Mouse (Mus musculus): ENCODE data around the gene Foxk1.

Foxk1 gene

DNA sequence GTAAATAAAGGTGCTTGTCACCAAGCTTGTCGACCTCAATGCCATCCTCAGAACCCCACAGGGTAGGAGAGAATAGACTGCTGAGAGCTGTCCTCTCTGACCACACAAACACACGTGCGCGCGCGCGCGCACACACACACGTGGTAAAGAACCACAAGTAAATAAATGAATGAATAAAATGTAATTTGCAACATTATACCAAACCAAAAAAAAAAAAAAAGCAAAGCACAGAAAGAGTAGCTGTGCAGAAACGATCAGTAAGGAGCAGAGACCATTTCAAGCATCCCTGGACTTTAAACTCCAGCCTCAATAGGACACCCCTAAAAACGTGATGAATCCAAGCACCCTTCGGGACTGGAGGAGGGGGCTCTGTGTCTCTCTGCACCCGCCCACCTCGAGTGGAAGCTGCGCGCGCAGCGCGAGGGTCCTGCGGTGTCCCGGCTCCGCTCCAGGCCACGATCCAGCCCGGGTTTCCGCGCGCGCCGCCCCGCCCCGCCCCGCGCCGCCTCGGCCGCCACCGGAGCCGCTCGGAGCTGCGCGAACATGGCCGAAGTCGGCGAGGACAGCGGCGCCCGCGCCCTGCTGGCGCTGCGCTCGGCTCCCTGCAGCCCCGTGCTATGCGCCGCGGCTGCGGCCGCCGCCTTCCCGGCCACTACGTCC is at the start of gene Foxk1:
Gene Foxk1 (plus strand): TSS at position 517 of the 660 bp plus-strand sequence.
- DNase-seq (ENCODE audit: low read depth, low spot score), result no peak

DNA sequence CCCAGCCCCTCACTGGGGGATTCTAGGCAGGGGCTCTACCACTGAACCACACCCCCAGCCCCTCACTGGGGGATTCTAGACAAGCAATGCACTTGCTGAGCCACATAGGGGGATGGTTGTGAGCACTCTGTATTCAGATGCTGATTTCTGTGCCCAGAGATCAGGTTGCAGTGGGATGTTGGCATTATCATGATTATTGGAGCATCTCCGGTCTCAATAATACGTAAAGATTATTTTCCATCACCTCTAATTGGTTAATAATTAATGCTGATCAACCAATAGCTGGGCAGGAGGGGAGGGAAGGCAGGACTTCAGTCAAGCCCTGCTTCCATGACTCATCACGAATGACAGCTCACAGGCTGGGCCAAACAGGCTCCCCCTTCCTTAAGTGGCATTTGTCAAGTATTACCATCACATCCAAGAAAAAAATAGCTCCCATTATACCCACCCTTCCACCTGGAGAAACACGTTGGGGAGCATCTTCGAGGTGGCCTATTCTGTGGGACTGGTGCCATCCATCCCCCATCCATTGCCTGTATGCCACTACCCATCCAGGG is 48.9 kb upstream of the Foxk1 start:
- DNase-seq (ENCODE audit: low read depth, low spot score), result no peak

DNA sequence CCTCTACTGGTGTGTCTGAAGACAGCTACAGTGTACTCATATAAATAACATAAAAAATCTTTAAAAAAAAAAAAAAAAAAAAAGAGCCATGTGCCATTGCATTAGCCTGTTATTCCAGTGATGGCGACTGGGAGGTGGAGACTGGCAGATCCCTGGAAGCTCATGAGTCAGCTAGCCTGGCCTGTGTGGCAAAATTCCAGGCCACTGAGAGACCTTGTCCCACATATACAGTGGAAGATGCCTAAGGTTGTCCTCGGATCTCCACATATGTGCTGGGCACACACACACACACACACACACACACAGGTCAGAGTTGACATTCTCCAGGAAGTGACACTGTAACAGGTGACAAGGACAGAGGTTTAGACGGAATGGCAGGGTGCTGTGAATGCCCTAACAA is 46.2 kb upstream of the Foxk1 start:
- DNase-seq (ENCODE audit: low read depth, low spot score), result no peak

- no peak for DNase-seq (ENCODE audit: low read depth, low spot score)
Observed at GRCm38 (mm10) chr5:142361166-142361565, 40.1 kb upstream of the Foxk1 start.

GRCm38 (mm10) chr5:142362894-142363293 is 38.4 kb upstream of the Foxk1 start:
- DNase-seq (ENCODE audit: low read depth, low spot score), result no peak

DNA sequence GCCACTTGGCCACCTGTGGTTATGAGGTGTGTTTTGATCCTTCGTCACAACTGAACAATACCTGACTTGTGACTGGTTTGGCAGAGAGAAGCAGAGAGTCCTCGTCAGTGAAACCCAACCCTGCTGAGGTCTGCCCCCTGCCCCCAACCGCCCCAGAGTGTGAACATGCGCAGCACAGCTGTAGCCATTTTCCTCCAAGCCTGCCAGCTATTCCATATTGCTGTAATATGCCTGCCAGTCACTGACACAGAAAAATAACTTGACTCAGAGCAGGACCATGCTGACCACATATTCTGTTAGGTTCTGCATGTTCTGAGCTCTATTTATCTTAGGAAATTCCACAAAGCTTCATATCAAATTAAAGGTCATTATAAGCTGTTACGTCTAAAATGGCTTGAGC is 37.2 kb upstream of the Foxk1 start:
- DNase-seq (ENCODE audit: low read depth, low spot score), result no peak

- DNase-seq (ENCODE audit: low read depth, low spot score), result peak; percentile 84
Observed at GRCm38 (mm10) chr5:142367085-142368081, 33.9 kb upstream of the Foxk1 start.

GRCm38 (mm10) chr5:142368122-142368521 is 33.2 kb upstream of the Foxk1 start:
- DNase-seq (ENCODE audit: low read depth, low spot score), result no peak

- no peak for DNase-seq (ENCODE audit: low read depth, low spot score)
Observed at GRCm38 (mm10) chr5:142370406-142371171, 30.7 kb upstream of the Foxk1 start.

GRCm38 (mm10) chr5:142371172-142372155 is 29.8 kb upstream of the Foxk1 start:
- DNase-seq (ENCODE audit: low read depth, low spot score), result no peak

DNA sequence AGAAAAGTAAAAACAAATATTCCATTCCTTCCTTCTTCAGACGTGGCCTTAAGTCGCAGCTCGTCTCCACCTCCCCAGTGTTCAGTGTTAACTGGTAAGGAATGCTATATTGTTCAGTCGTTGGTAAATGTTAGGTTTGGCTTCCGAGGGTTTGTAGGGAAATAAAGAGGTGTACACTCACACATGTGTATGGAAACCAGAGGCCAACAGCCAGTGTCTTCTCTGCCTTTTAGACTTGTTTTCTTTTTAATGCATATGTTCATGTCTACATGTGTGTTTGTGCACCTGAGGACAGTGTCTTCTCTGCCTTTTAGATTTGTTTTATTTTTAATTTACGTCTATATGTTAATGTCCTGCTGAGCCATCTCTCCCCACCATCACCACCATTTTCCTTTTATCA is 29.1 kb upstream of the Foxk1 start:
- DNase-seq (ENCODE audit: low read depth, low spot score), result no peak

DNA sequence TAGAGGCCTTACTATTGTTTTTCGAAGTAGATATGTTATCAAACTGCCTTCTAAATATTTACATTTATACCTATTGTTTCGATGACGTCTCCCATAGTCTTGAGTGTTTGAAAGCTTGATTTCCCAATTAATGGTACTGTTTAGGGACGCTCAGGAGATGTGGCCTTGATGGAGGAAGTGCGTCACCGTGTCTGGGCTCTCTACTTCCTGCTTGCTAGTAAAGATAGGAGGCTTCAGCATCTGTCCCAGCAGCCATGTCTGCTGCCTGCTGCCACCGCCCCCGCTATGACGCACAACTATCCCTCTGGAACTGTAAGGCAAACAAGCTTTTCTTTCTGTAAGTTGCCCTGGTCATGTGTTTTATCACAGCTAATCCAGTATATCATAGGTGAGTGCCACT is 27.0 kb upstream of the Foxk1 start:
- DNase-seq (ENCODE audit: low read depth, low spot score), result no peak

GRCm38 (mm10) chr5:142375641-142376040 is 25.7 kb upstream of the Foxk1 start:
- no peak for DNase-seq (ENCODE audit: low read depth, low spot score)

GRCm38 (mm10) chr5:142376071-142376470 is 25.2 kb upstream of the Foxk1 start:
- no peak for DNase-seq (ENCODE audit: low read depth, low spot score)

DNA sequence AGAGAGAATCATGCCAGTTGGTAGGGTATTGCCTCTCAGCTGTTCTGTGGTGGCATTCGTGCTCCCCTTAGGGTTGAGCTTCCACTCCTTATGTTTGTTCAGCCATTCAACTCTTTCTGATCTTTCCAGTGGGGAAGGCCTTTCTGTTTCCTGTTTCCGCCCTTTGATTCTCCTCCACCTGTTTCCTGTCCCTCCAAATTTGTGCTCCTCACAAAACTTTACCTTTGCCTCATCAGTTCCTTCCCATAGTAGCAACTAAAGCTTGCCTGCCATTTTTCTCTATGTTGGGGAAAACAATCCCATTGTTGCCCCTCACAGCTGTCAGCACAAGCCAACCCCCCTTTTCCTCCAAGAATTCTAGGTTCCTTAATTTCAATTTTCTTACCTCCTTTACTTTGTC is 23.2 kb upstream of the Foxk1 start:
- DNase-seq (ENCODE audit: low read depth, low spot score), result no peak

DNA sequence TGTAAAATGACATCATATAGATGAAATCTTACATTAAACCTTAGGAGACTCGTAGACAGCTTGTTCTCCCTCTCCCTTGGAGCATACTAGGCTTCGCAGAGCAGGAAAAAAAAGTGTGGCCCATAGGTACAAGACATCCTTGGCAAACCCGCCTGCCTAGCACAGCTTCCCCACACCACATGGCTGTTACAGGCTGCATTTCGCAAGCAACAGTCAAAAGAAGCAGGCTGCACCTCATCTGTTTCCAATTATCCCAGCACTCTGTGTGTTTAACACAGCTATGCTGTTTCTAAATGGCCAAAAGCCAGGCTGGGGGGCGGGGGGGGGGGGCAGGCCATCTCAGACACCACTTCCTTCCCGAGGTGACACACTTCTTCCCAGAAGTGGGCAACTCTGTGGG is 20.8 kb upstream of the Foxk1 start:
- DNase-seq (ENCODE audit: low read depth, low spot score), result no peak

DNA sequence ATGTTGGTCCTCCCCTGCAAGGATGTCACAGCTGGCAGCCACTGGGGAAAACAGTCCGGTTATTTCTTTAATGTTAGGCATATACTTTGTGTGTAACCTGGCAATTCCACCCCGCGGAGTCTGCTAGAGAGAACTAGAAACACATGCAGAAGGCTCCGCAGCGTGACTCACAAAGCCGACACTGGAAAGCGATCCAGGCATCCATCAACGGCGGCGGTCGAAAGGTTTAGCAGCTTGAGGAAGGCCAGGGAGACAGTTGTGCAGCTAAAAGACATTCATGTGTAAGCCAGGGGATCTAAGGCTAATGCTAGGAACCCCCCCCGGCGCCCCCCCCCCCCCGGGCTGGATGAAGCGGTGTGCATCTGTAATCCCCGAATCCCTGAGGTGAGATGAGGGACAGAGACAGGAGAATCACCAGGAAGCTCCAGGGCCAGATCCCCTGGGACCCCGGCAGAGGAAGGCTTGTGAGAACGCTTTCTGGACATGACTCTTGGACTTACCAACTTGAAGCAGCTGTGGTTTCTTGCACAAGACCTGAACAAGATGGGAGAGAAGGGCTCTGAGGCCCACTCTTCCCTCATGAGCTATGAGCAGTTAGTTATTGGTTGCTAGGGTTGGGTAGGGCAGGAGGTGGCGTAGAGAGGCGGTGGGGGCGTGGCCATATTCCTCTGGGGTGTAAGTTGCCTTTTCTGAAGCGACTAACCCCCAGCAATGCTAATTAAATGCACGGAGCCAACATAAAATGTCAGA is 16.2 kb upstream of the Foxk1 start:
- DNase-seq (ENCODE audit: low read depth, low spot score), result no peak

GRCm38 (mm10) chr5:142386329-142386728 is 15.0 kb upstream of the Foxk1 start:
- DNase-seq (ENCODE audit: low read depth, low spot score), result no peak

DNA sequence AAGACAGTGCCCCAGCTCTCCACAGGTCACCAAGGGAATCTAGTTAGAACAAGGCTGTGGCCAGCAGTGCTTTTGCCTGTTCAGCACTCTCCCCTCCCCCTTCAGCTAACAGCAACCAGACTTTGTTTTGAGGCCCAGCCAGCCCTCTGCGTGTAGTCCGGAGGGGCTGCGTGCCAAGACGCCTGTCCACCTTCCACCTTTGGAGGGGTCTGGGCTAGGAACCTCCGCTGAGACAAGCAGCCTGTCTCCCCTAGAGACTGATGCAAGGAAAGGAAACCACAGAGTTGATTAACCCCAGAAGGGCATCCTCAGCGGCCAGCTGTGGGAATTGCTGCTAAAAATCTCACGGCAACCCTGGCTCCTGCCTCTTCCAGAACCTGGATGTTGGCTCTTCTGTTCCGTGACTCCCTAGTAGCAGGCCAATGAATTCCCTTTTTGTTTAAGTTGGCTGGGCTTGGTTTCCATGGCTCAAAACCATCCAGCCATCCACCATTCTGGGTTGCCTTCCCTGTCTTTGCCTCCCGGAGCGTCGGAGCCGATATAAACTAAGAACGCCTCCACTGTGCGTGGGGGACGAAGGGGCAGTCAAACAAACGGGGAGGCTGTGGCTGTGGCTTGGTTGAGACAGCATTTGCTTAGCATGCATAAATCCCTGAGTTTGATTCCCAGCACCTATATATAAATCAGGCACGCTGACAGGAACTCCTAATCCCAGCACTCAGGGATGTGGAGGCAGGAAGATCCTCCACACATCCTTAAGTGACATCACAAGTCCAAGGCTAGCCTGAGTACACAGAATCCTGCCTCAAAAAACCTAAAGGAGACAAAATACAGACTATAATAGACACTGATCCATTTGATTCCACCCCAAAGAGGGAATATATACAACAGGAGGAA is 14.3 kb upstream of the Foxk1 start:
- no peak for DNase-seq (ENCODE audit: low read depth, low spot score)

Measured in telencephalon, adult 2 months (tissue).